Mouse (Mus musculus) MEL (cell line): ENCODE measurements at regions not wholly inside any gene's neighbourhood (a gene's known extent, or its start where the extent isn't known, plus 50 kb on each side); places are given as distances from the start of the nearest gene placed in this dataset.

Source experiments
- DNase-seq: peaks from one replicate; pipeline ENCODE4 v3.0.0; 2011; ENCODE audit warnings: low read depth, low spot score
- H3K27ac ChIP-seq: 2 replicates; pipeline ENCODE4 v1.5.1; 2012; ENCODE audit warnings: low read depth, mild to moderate bottlenecking, control low read depth, low read length, moderate library complexity; ENCODE audit not compliant: control insufficient read depth
- H3K27me3 ChIP-seq, 2 experiments: fragments of 150-350 bp in 1 of 2; sonication (generic) in 1 of 2; 2 replicates each; pipeline ENCODE4 v1.6.1; 2012; ENCODE audit warnings: low read length in 2 of 2, mild to moderate bottlenecking in 2 of 2, improper control_type of control experiment in 1 of 2, moderate library complexity in 1 of 2; ENCODE audit not compliant: insufficient read depth in 2 of 2, control insufficient read depth in 1 of 2
- H3K36me3 ChIP-seq, 2 experiments: 2 replicates each; pipeline ENCODE4 v1.6.1; 2012 to 2014; ENCODE audit warnings: low read length in 2 of 2, improper control_type of control experiment in 1 of 2, inconsistent platforms in 1 of 2, mild to moderate bottlenecking in 1 of 2; ENCODE audit not compliant: insufficient read depth in 2 of 2, control insufficient read depth in 1 of 2
- H3K4me1 ChIP-seq, 2 experiments: fragments of 150-350 bp in 1 of 2; sonication (generic) in 1 of 2; 2 replicates each; pipeline ENCODE4 v1.6.1; 2012; ENCODE audit warnings: low read length in 2 of 2, improper control_type of control experiment in 1 of 2, mild to moderate bottlenecking in 1 of 2; ENCODE audit not compliant: insufficient read depth in 2 of 2, control insufficient read depth in 1 of 2
- H3K4me3 ChIP-seq, 2 experiments: fragments of 150-350 bp in 1 of 2; sonication (generic) in 1 of 2; 2 replicates each; pipeline ENCODE4 v1.5.1; 2012; ENCODE audit warnings: low read depth in 2 of 2, low read length in 2 of 2, mild to moderate bottlenecking in 2 of 2, moderate library complexity in 2 of 2, control low read depth in 1 of 2, improper control_type of control experiment in 1 of 2; ENCODE audit not compliant: control insufficient read depth in 1 of 2, insufficient read depth in 1 of 2
- H3K79me2 ChIP-seq: 2 replicates; pipeline ENCODE4 v1.6.1; 2012; ENCODE audit warnings: mild to moderate bottlenecking, low read length, moderate library complexity; ENCODE audit not compliant: control insufficient read depth, poor library complexity, insufficient read depth
- H3K9ac ChIP-seq: 2 replicates; pipeline ENCODE4 v1.6.1; 2012; ENCODE audit warnings: low read depth, mild to moderate bottlenecking, control low read depth, low read length, moderate library complexity; ENCODE audit not compliant: control insufficient read depth, poor library complexity, severe bottlenecking
- H3K9me3 ChIP-seq: fragments of 150-350 bp; sonication (generic); replicated peaks from 2 replicates; pipeline ENCODE4 v1.6.1; 2012; ENCODE audit warnings: mild to moderate bottlenecking, low read length, improper control_type of control experiment, moderate library complexity; ENCODE audit not compliant: insufficient read depth
- BHLHE40 ChIP-seq: IDR thresholded peaks from 2 replicates; pipeline ENCODE4 v1.6.1; 2012; ENCODE audit warnings: low read depth, mild to moderate bottlenecking, inconsistent platforms, low read length, improper control_type of control experiment, borderline replicate concordance
- CHD1 ChIP-seq: IDR thresholded peaks from 2 replicates; pipeline ENCODE4 v1.6.1; 2012; ENCODE audit warnings: low read depth, mild to moderate bottlenecking, inconsistent platforms, low read length, improper control_type of control experiment
- CTCF ChIP-seq, 3 experiments: IDR thresholded peaks in 2 of 3; conservative IDR thresholded peaks in 1 of 3; 2 replicates each; pipeline ENCODE4 v1.5.1; 2011 to 2012; ENCODE audit warnings: low read length in 3 of 3, low read depth in 2 of 3, mild to moderate bottlenecking in 2 of 3, improper control_type of control experiment in 1 of 3, inconsistent platforms in 1 of 3, mixed read lengths in 1 of 3, moderate library complexity in 1 of 3; ENCODE audit not compliant: control insufficient read depth in 1 of 3, insufficient read depth in 1 of 3, poor library complexity in 1 of 3, severe bottlenecking in 1 of 3
- ELF1 ChIP-seq: IDR thresholded peaks from 2 replicates; pipeline ENCODE4 v1.6.1; 2014; ENCODE audit warnings: low read depth, mild to moderate bottlenecking, inconsistent platforms, low read length, improper control_type of control experiment, moderate library complexity
- EP300 ChIP-seq, 2 experiments: IDR thresholded peaks; 2 replicates each; pipeline ENCODE4 v1.6.1; 2011; ENCODE audit warnings: improper control_type of control experiment in 2 of 2, low read length in 2 of 2, low read depth in 1 of 2, mild to moderate bottlenecking in 1 of 2
- ETS1 ChIP-seq: IDR thresholded peaks from 2 replicates; pipeline ENCODE4 v1.6.1; 2012; ENCODE audit warnings: low read depth, mild to moderate bottlenecking, inconsistent platforms, low read length, improper control_type of control experiment, moderate library complexity
- GABPA ChIP-seq: IDR thresholded peaks from 2 replicates; pipeline ENCODE4 v1.6.1; 2012; ENCODE audit warnings: low read depth, mild to moderate bottlenecking, inconsistent platforms, low read length, improper control_type of control experiment, moderate library complexity
- HCFC1 ChIP-seq: IDR thresholded peaks from 2 replicates; pipeline ENCODE4 v1.6.1; 2012; ENCODE audit warnings: low read depth, mild to moderate bottlenecking, inconsistent platforms, low read length, improper control_type of control experiment, moderate library complexity
- KAT2A ChIP-seq: conservative IDR thresholded peaks from 2 replicates; pipeline ENCODE4 v1.6.1; 2012; ENCODE audit warnings: low read depth, low read length, improper control_type of control experiment, inconsistent platforms
- MYB ChIP-seq: IDR thresholded peaks from 2 replicates; pipeline ENCODE4 v1.6.1; 2011; ENCODE audit warnings: mild to moderate bottlenecking, low read depth, low read length, improper control_type of control experiment
- POLR2AphosphoS2 ChIP-seq: IDR thresholded peaks from 2 replicates; pipeline ENCODE4 v1.6.1; 2011; ENCODE audit warnings: low read length, improper control_type of control experiment
- RAD21 ChIP-seq: IDR thresholded peaks from 2 replicates; pipeline ENCODE4 v1.6.1; 2011; ENCODE audit warnings: mild to moderate bottlenecking, low read depth, low read length, improper control_type of control experiment
- USF1 ChIP-seq: IDR thresholded peaks from 2 replicates; pipeline ENCODE4 v1.6.1; 2014; ENCODE audit warnings: low read depth, mild to moderate bottlenecking, inconsistent platforms, low read length, improper control_type of control experiment, moderate library complexity
- ZC3H11A ChIP-seq: IDR thresholded peaks from 2 replicates; pipeline ENCODE4 v1.6.1; 2012; ENCODE audit warnings: low read depth, mild to moderate bottlenecking, inconsistent platforms, low read length, improper control_type of control experiment
- ZKSCAN1 ChIP-seq: IDR thresholded peaks from 2 replicates; pipeline ENCODE4 v1.6.1; 2012; ENCODE audit warnings: low read depth, mild to moderate bottlenecking, inconsistent platforms, low read length, improper control_type of control experiment, moderate library complexity
- ZNF384 ChIP-seq: IDR thresholded peaks from 2 replicates; pipeline ENCODE4 v1.6.1; 2012; ENCODE audit warnings: low read depth, mild to moderate bottlenecking, inconsistent platforms, low read length, improper control_type of control experiment

DNA sequence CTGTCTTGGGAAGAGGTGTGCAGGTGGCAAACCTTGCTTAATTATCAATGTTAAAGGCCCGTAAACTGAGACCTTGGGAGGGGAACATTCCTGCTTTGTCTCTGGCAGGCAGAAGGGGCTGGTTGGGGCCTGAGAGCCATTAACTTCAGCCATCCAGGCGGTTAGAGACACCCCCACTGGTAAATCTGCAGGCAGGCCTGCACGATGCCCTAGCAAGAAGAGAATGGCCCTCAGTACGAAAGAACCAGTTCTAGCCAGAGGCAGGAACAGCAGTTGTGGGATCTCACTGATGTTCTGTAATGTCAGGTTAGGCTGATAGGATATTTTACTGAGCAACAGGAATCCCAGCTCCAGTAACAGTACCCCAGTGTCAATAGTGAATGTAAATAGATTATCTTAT lies 70.5 kb downstream of the Apip start:
- Histone ChIP-seq H3K27me3 (peaks cover 3 to 4% of the 10 kb centered on the region in 2 experiments; a peak in 2 of 4 replicates), H3K27ac (no peak overlapping the region), H3K36me3 (peaks cover 0 to 9% of the 10 kb centered on the region in 2 experiments; a peak in 2 of 4 replicates), H3K9me3 (no peaks in the 10 kb centered on the region), H3K4me1 (peaks cover 0 to 14% of the 10 kb centered on the region in 2 experiments; a peak in 2 of 4 replicates), H3K79me2 (no peaks in the 10 kb centered on the region), H3K4me3 (no peak overlapping the region), H3K9ac (no peak overlapping the region)
- no peak for DNase-seq
- TF ChIP-seq GABPA (no peak), ZC3H11A (no peak), ZKSCAN1 (no peak)

DNA sequence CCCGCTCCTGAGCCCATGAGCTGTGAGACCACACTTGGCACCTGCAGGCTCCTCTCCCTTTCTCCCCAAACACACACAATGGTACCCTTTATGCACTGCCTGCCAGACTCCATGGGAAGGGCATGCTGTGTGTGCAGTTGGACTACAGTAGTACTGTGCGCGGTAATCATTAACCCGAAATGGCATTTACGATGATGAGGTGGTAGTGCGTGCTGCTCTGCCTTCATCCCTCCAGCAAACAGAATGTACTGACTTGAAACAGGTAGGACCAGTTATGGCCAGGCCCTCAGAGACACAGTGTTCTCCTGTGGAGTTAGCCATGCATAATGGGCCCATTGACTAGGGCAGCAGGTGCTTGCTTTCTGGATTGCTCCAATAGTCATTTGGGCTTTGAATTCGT lies 70.9 kb downstream of the Apip start:
- Histone ChIP-seq H3K9me3 (no peaks in the 10 kb centered on the region), H3K27me3 (peaks cover 4 to 5% of the 10 kb centered on the region in 2 experiments; a peak in 2 of 4 replicates), H3K27ac (no peak overlapping the region), H3K79me2 (no peaks in the 10 kb centered on the region), H3K9ac (no peak overlapping the region)
- TF ChIP-seq HCFC1 = no peak
- no peak for TF ChIP-seq KAT2A
- TF ChIP-seq ZNF384 = no peak
- TF ChIP-seq ELF1 = no peak
- no peak for TF ChIP-seq EP300 (IDR thresholded peaks at IDR 0.05; ENCODE audit: low read depth in 1 of 2, low read length in 2 of 2)
- TF ChIP-seq ETS1 = no peak
- TF ChIP-seq BHLHE40 = no peak
- no peak for TF ChIP-seq CTCF (IDR thresholded peaks at IDR 0.05 in 2 of 3, conservative IDR thresholded peaks at IDR 0.05 in 1 of 3; ENCODE audit: control insufficient read depth in 1 of 3, insufficient read depth in 1 of 3, low read depth in 2 of 3, low read length in 3 of 3, poor library complexity in 1 of 3, severe bottlenecking in 1 of 3)
- no peak for TF ChIP-seq MYB
- no peak for TF ChIP-seq CHD1
- no peak for TF ChIP-seq POLR2AphosphoS2
- no peak for TF ChIP-seq USF1
- TF ChIP-seq, all 39 proteins: peak for 0
- DNase-seq = no peak
- Histone ChIP-seq H3K36me3 (peaks cover 0 to 9% of the 10 kb centered on the region in 2 experiments; a peak in 2 of 4 replicates), H3K4me1 (peaks cover 0 to 14% of the 10 kb centered on the region in 2 experiments; a peak in 2 of 4 replicates), H3K4me3 (no peak overlapping the region)

DNA sequence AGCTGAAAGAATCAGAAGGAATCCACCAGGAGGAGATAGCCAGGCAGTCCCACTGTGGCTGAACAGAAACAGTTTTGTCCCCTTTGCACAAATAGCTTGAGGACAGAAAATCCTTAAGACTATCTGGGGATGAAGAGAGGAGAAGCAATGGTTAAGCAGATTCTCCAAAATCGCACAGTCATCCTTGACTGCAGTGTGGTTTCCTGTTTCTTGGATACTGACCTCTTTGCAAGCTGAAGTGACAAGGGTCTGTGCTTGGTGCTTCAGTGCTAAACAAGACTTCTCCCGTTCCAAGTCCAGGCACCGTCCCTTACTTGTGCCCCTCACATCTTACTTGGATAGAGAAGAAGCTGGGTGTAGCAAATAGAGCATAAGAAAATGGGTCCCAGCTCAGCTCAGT lies 71.6 kb downstream of the Apip start:
- no peaks in the 10 kb centered on the region for H3K79me2 ChIP-seq
- H3K9ac ChIP-seq = no peak overlapping the region
- H3K36me3 ChIP-seq = peaks cover 0 to 9% of the 10 kb centered on the region in 2 experiments; a peak in 2 of 4 replicates
- peaks cover 4 to 7% of the 10 kb centered on the region in 2 experiments; a peak in 3 of 4 replicates for H3K27me3 ChIP-seq
- peak; percentile 58 for DNase-seq
- H3K4me3 ChIP-seq = no peak overlapping the region
- peaks cover 0 to 14% of the 10 kb centered on the region in 2 experiments; a peak in 2 of 4 replicates for H3K4me1 ChIP-seq
- H3K27ac ChIP-seq = no peak overlapping the region
- H3K9me3 ChIP-seq = no peaks in the 10 kb centered on the region
- TF ChIP-seq EP300 (IDR thresholded peaks at IDR 0.05; ENCODE audit: low read depth in 1 of 2, low read length in 2 of 2) = 0 out of 4 replicates have a peak, but pooled peaks have one; percentile 20 to 34
- no peak for TF ChIP-seq ZC3H11A
- no peak for TF ChIP-seq RAD21
